Mouse (Mus musculus) induced T-regulatory cell, adult 2 months (primary cell): ENCODE data around the gene Vmn2r51.
"Not testable (repeated sequence)": the region's sequence is repeated elsewhere in the genome, so short reads cannot be mapped to it uniquely, and the experiment has no call there.

Source experiments
- DNase-seq: peaks from one replicate; pipeline ENCODE4 v3.0.0-alpha.2; 2012; ENCODE audit warnings: low read depth

Vmn2r51 gene

DNA sequence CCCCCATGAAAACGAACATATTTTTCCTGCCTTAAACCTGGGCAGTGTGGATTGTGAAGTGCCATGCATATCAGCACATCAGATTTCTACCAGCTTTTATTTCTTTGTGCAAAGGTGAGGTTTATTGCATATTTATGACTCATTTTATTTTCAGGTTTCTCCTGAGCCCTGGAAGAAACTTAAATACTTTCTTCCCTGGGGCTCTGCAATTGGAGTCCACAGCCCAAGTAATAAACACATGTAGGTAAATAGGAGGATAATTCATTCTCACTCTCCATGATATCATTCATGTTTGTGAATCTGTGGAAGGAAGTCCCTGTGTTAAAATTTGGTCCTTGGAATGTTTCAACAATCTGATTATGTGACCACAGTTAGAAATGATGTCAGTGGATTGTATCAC is at the start of gene Vmn2r51:
Vmn2r51 (minus strand) TSS at position 101 of the 400 bp plus-strand sequence.
- DNase-seq: not testable (repeated sequence)

DNA sequence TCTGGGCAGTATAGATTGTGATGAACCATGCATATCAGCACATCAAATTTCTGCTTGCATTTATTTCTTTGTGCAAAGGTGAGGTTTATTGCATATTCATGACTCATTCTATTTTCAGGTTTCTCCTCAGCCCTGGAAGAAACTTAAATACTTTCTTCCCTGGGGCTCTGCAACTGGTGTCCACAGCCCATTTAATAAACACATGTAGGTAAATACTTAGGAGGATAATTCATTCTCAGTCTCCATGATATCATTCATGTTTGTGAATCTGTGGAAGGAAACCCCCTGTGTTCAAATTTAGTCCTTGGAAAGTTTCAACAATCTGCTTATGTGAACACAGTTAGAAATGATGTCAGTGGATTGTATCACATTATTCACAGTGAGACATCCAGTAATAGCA is 52.3 kb downstream of the Vmn2r51 start, which contains the start of gene Vmn2r50:
Vmn2r50 (minus strand) TSS at position 101 of the 400 bp plus-strand sequence.
- not testable (repeated sequence) for DNase-seq
